Mouse (Mus musculus) ES-E14 (cell line): ENCODE data around the gene Hist1h3d. TPM values are rescaled to one million over a fixed set of nuclear protein-coding genes. Genes with fewer than 3 reads are reported as not detected.
A peak's percentile ranks its signal among the peaks of the same experiment; 100 is the strongest.
"Not testable (repeated sequence)": the region's sequence is repeated elsewhere in the genome, so short reads cannot be mapped to it uniquely, and the experiment has no call there.

Experiments
- DNase-seq: peaks from one replicate; pipeline ENCODE4 v3.0.0-alpha.2; 2013; ENCODE audit warnings: low read depth, low spot score
- H3K27ac ChIP-seq: 2 replicates; pipeline ENCODE4 v1.5.1; 2012; ENCODE audit warnings: low read depth, mild to moderate bottlenecking, low read length, moderate library complexity, mixed read lengths; ENCODE audit not compliant: poor library complexity, insufficient read depth, severe bottlenecking
- H3K36me3 ChIP-seq: 2 replicates; pipeline ENCODE4 v1.6.1; 2012; ENCODE audit warnings: mild to moderate bottlenecking, low read length, moderate library complexity, mixed read lengths; ENCODE audit not compliant: control insufficient read depth, poor library complexity, insufficient read depth, severe bottlenecking
- H3K4me1 ChIP-seq, 2 experiments: fragments of 150-350 bp in 1 of 2; sonication (generic) in 1 of 2; 2 replicates each; pipeline ENCODE4 v1.6.1; 2012; ENCODE audit warnings: low read length in 2 of 2, mild to moderate bottlenecking in 1 of 2, mixed read lengths in 1 of 2; ENCODE audit not compliant: control insufficient read depth in 2 of 2, insufficient read depth in 2 of 2, poor library complexity in 1 of 2
- H3K4me3 ChIP-seq, 2 experiments: fragments of 150-350 bp in 1 of 2; sonication (generic) in 1 of 2; 2 replicates each; pipeline ENCODE4 v1.5.1; 2012; ENCODE audit warnings: low read length in 2 of 2, low read depth in 1 of 2, mild to moderate bottlenecking in 1 of 2, mixed read lengths in 1 of 2; ENCODE audit not compliant: insufficient read depth in 1 of 2, poor library complexity in 1 of 2, severe bottlenecking in 1 of 2
- H3K9ac ChIP-seq: 2 replicates; pipeline ENCODE4 v1.6.1; 2012; ENCODE audit warnings: low read depth, mild to moderate bottlenecking, low read length, mixed read lengths; ENCODE audit not compliant: poor library complexity, insufficient read depth, severe bottlenecking
- H3K9me3 ChIP-seq: fragments of 150-350 bp; sonication (generic); 2 replicates; pipeline ENCODE4 v1.6.1; 2012; ENCODE audit warnings: low read depth, mild to moderate bottlenecking, low read length; ENCODE audit not compliant: control insufficient read depth, insufficient read depth
- CHD2 ChIP-seq: IDR thresholded peaks from 2 replicates; pipeline ENCODE4 v1.6.1; 2014; ENCODE audit warnings: mild to moderate bottlenecking, low read depth, low read length, inconsistent platforms
- HCFC1 ChIP-seq: IDR thresholded peaks from 2 replicates; pipeline ENCODE4 v1.6.1; 2012; ENCODE audit warnings: low read length, inconsistent platforms, borderline replicate concordance; ENCODE audit not compliant: insufficient read depth
- MAFK ChIP-seq: IDR thresholded peaks from 2 replicates; pipeline ENCODE4 v1.6.1; 2014; ENCODE audit warnings: mild to moderate bottlenecking, low read depth, low read length, inconsistent platforms; ENCODE audit not compliant: insufficient read depth
- ZC3H11A ChIP-seq: IDR thresholded peaks from 2 replicates; pipeline ENCODE4 v1.6.1; 2012; ENCODE audit warnings: low read depth, mild to moderate bottlenecking, inconsistent platforms, low read length, borderline replicate concordance
- ZNF384 ChIP-seq: IDR thresholded peaks from 2 replicates; pipeline ENCODE4 v1.6.1; 2012; ENCODE audit warnings: low read depth, low read length, inconsistent platforms
- in situ Hi-C, 2 experiments: fragments of 600-800 bp; cut with MboI; formaldehyde crosslinking; loops; one replicate each; pipeline ENCODE4 v1.15.1; 2025; ENCODE audit warnings: low sequenced_read_pairs in 2 of 2, inconsistent platforms in 1 of 2; ENCODE audit not compliant: unreplicated experiment in 2 of 2
- total RNA-seq: library from RNA; depleted of rRNA; stranded (reverse); fragments of 300-350 nt; gene quantifications from 2 replicates; pipeline ENCODE4 v1.2.3, GENCODE M21; 2012

Gene Hist1h3d
- total RNA-seq, 1 experiment: 103 TPM

GRCm38 (mm10) chr13:23543965-23544786, 31.4 kb upstream of the Hist1h3d start, which contains the start of gene Hist1h3f:
Hist1h3f (plus strand) TSS chr13:23544052.
- Histone ChIP-seq H3K4me1 (no peaks in the 10 kb centered on the region; a peak in 1 of 4 replicates), H3K36me3 (no peaks in the 10 kb centered on the region), H3K4me3 (peak within 1 kb of the TSS; percentile 70 to 73), H3K9me3 (no peaks in the 10 kb centered on the region), H3K27ac (peak within 1 kb of the TSS; percentile 86), H3K9ac (peak within 1 kb of the TSS; percentile 75)
- TF ChIP-seq HCFC1: peak; percentile 49; the same call in 1 of the 2 replicates
- no peak for TF ChIP-seq ZC3H11A
- no peak for TF ChIP-seq ZNF384
- TF ChIP-seq MAFK: no peak
- TF ChIP-seq CHD2: peak; percentile 91
- in situ Hi-C loops: loop anchor here in 1 of 2 experiments (25.0 kb wide), 1 partner anchor 1507 kb away; the partner anchor contains the start of genes Hist1h2ag, Hist1h2ah, Hist1h2bj and Hist1h2bk
- DNase-seq: peak; percentile 90

GRCm38 (mm10) chr13:23544787-23545120, 30.8 kb upstream of the Hist1h3d start:
- peak overlapping the region; percentile 86 for H3K27ac ChIP-seq
- in situ Hi-C loops: loop anchor here in 1 of 2 experiments (25.0 kb wide), 1 partner anchor 1507 kb away; the partner anchor contains the start of genes Hist1h2ag, Hist1h2ah, Hist1h2bj and Hist1h2bk
- H3K4me3 ChIP-seq: peak overlapping the region; percentile 60 to 73

GRCm38 (mm10) chr13:23546694-23547093, 28.9 kb upstream of the Hist1h3d start:
- in situ Hi-C loops: loop anchor here in 1 of 2 experiments (25.0 kb wide), 1 partner anchor 1509 kb away; the partner anchor contains the start of genes Hist1h2ag, Hist1h2ah, Hist1h2bj and Hist1h2bk
- no peak overlapping the region for H3K4me3 ChIP-seq
- no peak for TF ChIP-seq ZNF384
- TF ChIP-seq HCFC1: no peak
- TF ChIP-seq CHD2: no peak
- no peak for TF ChIP-seq ZC3H11A
- TF ChIP-seq MAFK: no peak
- no peak overlapping the region for H3K9ac ChIP-seq
- no peak for DNase-seq
- H3K9me3 ChIP-seq: no peaks in the 10 kb centered on the region
- H3K36me3 ChIP-seq: no peaks in the 10 kb centered on the region
- H3K27ac ChIP-seq: no peak overlapping the region
- H3K4me1 ChIP-seq: no peaks in the 10 kb centered on the region; a peak in 1 of 4 replicates

More at GRCm38 (mm10) chr13:23544787-23545120, 30.8 kb upstream of the Hist1h3d start:
- DNase-seq, H3K4me1 ChIP-seq, H3K9me3 ChIP-seq, H3K36me3 ChIP-seq: not testable (repeated sequence)
- H3K9ac ChIP-seq: peak overlapping the region; percentile 74

- no peak for DNase-seq
- Histone ChIP-seq H3K4me3 (peak overlapping the region; percentile 22 to 64), H3K36me3 (no peaks in the 10 kb centered on the region), H3K9ac (peak overlapping the region; percentile 84; the same call in 1 of the 2 replicates), H3K9me3 (no peaks in the 10 kb centered on the region), H3K27ac (peak overlapping the region; percentile 92; the same call in 1 of the 2 replicates), H3K4me1 (0 out of 4 replicates have a peak, but pooled peaks cover 0 to 2% of the 10 kb centered on the region in 2 experiments)
- in situ Hi-C loops: loop anchor here (10.0 to 25.0 kb wide), 3 partner anchors 194 to 1813 kb away; partner anchors contain the start of genes Hist1h4j (in 2 of the 2), Hist1h2ag (in 1 of the 2), Hist1h2ah (in 1 of the 2) and Hist1h2bb (in 1 of the 2)
- TF ChIP-seq CHD2 (no peak), ZC3H11A (no peak), HCFC1 (no peak), ZNF384 (no peak), MAFK (no peak)
Measured at GRCm38 (mm10) chr13:23550761-23551145, 24.8 kb upstream of the Hist1h3d start.

- H3K9ac ChIP-seq: peak within 1 kb of the TSS; percentile 84
- peak within 1 kb of the TSS; percentile 92 for H3K27ac ChIP-seq
- in situ Hi-C loops: loop anchor here (10.0 to 25.0 kb wide), 3 partner anchors 194 to 1814 kb away; partner anchors contain the start of genes Hist1h4j (in 2 of the 2), Hist1h2ag (in 1 of the 2), Hist1h2ah (in 1 of the 2) and Hist1h2bb (in 1 of the 2)
- H3K4me1 ChIP-seq, H3K9me3 ChIP-seq, H3K36me3 ChIP-seq: not testable (repeated sequence)
- H3K4me3 ChIP-seq: peak within 1 kb of the TSS; percentile 22 to 64
- DNase-seq: peak; percentile 96
Measured at GRCm38 (mm10) chr13:23551146-23551834, 24.3 kb upstream of the Hist1h3d start, which contains the start of gene Hist1h4f. Hist1h4f (minus strand) TSS chr13:23551648.
